Mouse (Mus musculus): ENCODE measurements around the gene Itk.

The Itk gene

DNA sequence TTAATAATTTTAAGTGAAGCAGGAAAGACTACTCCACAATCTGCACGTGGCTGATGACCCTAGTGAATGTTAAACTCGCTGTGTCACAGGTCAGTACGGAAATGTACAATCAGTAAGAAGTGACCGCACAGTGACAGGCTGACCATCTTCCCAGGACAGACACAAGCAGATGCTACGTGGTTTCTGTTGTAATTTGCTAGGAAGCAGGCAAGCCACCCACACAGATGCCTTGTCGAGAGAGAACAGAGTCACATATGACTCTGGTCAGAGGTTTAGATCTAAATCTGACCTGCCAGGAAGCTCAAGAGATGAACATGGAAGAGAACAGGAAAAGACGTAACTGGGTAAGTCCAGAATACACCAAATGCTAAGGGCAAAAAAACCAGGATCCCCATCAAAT is 3.6 kb upstream of the Itk start:
- no peak for DNase-seq

DNA sequence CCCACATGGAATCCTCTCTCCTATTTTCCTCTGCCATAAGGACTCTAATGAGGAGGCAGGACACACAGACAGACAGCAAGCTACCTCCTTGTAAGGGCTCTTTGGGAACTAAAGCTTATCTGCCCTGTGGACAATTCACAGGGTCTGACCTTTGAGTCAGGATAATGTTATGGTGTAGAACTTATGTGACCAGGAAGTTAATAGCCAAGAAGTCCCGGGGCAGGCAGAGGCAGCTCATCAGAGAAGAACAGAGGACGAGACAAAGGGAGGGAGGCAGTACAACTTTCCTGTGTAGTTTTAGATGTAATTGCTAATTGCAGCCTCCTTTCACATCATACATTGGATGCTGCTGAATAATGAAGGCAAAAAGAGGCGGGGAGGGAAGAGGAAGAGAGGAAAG is 1.3 kb upstream of the Itk start:
- DNase-seq = no peak

DNA sequence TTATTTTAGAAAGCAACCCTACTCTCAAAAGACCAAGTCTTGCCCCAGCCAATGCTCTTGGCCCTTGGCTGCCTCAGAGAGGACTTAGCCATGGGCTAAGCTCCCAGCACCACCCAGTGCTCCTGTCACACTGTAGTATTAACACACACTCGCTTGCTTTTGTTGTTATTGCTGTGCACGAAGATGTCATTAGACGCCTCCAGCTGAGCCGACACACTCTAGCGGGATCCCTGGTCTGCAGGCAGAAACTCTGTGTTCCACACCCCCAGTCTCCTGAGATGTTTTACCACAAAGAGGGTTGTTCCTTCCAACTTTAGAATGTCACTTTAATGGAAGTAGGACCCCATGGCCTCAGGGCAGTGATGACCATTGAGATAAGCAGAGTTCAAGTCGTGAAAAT is 877 bp downstream of the Itk start:
- no peak for DNase-seq

DNA sequence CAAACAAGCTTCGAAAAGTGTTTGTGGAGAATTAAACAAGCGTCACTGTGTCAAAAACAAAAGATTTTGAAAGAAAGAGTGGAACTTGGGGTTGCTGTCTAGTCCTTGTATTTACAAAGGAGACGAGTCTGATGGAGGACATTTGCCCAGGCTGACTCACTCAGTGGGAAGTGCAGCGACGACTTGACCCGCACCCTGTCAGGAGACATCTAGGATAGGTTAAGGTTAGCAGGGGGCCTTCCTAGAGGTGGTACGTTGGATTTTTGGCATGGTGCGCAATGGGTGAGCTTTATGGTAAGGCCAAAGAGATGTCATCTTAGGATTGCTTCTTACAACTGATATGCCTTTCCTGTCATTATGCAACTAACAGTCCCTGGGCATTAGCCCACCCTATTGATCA is 2.3 kb downstream of the Itk start:
- DNase-seq = no peak

DNA sequence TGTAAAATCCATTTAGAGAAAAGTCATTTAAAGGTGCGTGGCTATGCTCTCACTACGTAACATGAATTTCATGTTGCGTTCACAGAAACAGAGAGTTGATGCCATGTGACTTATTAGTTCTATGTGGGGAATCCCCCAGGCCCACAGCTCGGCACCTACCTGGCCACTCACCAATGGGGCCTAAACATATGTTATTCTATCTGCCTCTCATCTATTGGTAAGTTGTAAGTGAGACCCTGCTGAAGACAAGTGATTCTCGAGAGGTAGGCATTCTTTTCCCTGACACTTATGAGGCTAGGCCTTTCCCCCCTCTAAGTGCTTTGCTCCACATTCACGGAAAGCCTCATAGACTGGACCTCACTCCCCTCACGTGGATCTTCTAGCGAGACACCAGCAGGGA is 2.8 kb downstream of the Itk start:
- DNase-seq = no peak

DNA sequence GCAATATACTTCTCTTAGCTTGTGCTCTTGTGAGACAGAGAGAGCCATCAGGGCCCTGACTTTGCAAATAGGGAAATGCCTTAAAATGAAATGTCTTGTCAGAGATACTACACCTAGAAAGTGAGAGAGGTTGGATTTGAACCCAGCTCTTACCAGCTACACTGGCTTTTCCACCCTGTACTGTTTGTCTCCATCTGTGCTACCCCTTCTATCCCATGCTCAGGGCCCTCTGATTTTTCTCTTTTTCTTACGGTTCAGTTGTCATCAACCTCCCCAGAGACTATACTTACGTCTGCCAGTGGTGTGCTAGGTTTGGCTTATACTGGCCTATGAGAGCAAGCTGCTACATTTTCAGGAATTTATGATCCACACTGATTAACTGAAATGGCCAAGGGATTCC is 4.4 kb downstream of the Itk start:
- no peak for DNase-seq

DNA sequence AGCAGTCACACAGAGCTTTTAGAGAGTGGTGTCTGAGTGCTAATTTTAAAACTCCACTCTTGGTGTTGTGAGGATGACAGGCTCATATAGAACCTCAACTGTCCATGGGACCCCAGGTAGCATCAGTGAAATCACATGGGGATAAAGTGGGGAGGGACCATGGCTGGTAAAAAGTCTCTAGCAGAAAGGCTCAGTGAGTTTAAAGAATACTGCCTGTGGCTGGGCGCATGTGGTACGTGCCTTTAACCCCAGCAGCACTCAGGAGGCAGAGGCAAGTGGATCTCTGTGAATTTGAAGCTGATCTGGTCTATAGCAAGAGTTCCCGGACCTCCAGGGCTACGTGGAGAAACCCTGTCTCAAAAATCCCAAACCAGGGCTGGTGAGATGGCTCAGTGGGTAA is 6.8 kb downstream of the Itk start:
- no peak for DNase-seq

DNA sequence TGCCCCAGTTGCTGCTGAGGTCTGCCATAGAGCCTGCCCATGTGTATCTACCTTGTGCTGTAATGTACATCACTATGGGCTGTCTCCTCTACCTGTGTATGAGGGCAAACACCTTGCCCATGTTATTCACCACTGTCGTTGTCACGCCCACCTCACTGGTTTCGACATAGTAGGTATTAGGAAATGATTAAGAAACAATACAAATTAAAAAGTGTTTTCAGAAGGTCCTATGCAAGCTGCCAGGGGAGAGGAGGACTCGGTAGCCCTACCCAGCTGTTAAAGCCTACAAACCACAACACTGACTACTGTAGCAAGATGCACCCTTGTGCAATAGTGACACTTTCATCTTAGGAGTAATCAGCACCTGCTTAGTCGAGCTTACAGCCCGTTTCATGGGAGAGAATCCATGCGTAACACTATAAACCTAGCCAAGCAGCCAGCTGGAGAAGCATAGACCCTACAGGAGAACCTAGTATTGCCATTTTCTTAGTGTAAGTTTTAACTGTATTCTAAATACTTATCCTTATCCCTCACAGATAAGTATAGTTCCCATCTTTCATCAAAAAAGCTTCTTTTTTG is 9.1 kb downstream of the Itk start:
- DNase-seq = no peak

DNA sequence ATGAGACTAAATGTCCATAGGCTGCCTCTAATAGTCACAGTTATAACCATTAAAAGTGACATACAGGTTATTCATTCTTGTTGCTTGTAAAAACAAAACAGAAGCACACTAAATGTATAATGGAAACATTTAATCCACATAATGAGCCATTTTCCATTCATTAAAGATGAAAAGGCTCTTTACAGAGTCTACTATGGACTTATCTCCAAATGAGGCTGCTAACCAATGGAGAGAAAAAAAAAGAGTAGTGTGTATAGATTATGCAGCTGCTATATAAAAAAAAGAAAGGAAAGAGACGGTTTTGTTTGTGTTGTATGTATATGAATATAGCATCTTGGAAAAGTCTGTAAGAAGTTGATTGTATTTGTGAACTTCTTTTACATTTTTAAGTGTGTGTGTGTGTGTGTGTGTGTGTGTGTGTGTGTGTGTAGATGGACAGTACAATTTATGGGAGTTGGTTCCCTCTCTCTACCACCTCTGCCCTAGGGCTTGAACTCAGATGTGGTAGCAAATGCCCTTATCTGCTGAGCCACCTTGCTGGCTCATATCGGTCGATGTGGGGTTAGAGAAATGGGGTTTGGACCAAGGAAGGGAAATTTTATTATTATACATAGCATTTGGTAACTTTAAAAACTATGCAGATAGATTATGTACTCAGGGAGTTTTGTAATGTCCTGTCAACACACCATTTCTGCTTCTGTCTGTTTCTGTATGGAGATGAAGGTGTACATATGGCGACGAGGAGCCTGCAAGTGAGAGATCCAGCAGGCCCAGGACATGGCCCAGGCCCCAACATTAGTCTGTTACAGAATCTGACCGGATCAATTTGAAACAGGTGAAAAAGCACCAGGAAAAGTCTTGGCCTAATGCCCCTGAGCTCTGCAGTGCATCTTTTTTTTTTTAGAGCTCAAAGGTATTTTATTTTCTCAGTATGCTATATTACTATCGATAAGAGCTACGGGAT is 11.2 kb downstream of the Itk start:
- no peak for DNase-seq

DNA sequence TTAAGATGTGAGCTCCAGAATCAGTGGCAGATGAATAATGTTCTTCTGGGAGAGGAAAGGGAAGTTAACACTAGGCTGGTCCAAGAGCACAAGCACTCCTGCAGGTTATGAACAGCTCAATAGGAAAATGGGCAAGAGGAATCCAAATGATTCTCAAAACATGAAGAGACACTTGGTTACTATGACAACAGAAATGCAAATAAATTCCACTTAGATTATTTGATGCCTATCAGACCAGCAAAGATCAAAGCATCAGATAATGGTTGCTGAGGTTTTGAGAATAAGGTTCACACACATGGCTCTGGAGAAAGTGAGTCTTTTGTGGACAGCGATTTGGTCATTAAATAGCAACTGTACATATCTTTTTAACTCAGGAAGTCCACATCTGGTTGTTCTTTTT is 12.0 kb downstream of the Itk start:
- DNase-seq = no peak

DNA sequence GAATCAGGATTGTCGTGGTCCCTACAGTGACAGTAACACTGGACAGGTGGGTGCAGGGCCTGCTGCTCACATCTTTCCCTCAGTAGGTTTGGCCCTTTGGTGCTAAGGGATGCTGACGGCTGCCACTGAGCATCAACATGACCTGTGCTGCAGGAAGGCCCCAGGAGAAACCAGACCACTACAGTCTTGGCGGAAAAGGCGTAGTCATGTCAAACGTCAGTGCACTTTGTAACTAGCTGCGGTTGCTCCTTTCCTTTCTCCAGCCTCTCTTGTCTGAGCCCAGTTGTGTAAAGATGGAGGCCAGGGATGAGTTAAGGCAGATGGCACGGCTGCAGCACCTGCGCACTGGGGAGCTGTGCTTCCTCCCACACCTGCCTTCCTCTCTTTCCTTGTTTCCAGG is 14.3 kb downstream of the Itk start:
- no peak for DNase-seq

DNA sequence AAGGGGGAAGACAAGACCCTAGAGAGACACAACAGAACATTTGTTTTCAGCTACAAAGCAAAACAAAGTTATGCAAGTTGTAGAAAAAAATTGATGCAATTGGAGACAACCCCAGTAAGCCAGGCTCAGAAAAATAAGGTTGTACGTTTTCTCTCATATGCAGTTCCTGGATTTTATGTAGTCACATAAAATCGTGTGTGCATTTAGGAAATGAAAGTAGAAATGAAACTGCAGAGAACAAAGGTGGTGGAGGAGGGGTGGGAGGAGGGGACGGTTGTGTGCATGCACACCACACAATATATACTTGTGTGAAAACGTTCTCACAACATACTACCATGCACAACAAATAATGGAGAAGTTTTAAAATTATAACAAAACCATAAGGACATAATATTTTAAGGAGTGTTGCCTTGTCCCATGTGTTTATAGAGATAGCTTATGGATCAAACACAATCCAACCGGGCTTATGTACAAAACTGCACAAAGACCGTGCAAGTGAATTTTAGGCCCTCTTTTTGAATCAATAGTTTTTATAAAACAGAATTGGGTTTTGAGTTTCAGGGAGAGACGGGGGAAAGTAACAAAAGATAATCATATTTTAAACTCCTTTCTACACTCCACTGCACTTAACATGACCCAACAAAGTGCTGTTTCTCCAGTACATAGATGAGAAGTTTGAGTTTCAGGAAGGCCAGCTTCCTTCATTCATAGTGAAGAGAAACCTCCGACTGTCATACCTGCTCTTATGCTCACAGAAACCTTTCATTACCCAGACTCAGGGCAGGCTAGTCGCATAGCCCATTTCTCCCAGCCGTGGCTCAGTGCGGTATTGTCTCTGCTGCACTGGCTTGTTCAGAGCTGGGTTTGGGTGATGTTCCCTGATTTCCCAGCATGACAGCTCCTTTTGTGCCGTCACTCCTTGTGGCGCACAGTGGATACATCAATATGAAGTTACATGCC is 16.0 kb downstream of the Itk start:
- no peak for DNase-seq

DNA sequence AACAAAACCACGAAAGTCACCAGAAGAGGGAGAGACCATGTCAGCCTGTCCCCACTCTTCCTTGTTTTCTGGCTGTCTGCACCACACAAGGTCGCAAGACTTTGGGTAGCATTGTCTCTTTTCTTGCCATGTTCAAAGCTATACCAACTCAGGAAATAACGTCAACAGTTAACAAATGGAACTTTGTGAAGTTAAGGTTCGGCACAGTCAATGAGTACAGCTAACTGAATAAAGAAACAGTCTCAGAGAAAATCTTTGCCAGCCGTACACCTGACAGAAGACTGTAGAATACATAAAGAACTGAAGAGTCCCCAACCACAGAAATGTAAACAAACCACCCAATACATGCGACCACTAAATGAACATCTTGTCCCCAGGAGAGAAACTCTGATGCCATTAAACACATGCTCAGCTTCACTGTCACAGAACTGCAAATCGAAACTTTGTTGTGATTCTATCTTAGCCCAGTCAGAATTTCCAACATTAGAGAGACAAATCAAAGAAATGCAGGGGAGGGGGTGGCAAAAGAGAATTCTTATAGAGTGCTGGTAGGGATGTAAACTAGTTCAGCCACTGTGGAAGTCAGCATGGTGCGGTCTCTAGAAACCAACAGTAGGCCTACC is 16.9 kb downstream of the Itk start:
- no peak for DNase-seq

DNA sequence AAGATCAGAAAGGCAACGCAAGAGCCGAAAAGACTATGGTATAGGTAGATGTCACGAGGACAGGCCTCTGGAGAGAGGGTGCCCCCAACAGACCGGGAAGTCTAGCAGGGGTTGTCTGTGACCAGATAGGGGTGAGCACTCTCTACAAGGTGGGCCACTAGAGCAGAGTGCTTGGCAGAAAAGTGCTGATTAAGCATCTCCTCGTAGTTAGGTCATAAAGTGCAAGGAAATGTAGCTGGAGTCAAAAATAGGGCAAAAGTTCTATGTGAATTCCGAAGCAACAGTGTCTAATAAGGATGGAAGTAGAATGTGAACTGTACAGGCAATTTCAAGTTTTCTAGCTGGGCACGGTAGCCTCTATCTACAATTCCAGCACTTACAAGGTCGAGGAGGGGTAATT is 18.1 kb downstream of the Itk start:
- no peak for DNase-seq

DNA sequence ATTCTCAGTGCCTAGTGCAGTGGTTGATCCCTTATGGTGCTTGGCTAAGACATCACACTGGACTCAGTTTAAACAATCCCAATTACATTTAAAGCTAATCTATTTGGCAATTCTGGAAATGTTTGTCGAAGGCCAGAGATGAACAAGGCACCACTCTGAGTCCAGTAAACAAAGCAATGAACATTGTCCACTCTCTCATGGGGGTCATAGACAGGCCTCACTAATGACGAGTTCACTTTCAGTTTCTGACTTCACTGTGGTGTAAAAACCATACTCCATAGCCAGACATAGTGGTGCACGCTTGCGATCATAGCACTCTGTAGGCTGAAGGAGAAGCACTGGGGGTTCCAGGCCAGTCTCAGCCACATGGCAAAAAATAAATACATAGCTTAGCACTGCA is 18.9 kb downstream of the Itk start:
- DNase-seq = no peak

DNA sequence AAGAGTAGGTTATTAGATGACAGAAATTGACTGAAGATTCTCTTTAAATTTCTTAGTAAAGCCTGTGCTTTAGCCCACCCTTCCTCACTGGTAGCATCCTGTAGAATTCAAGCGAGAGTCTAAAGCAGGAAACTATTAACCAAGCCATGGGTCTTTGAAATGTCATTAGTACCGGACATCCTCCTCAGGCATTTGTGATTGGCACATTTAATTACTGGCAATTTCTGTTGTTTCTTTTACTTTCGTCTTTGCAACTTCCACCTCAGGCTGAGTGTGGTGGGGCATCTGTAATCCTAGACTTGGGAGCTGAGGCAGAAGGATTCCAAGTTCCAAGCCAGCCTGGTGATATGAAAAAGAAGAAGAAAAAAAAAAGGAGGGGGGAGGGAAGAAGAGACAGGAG is 23.0 kb downstream of the Itk start:
- DNase-seq = no peak

DNA sequence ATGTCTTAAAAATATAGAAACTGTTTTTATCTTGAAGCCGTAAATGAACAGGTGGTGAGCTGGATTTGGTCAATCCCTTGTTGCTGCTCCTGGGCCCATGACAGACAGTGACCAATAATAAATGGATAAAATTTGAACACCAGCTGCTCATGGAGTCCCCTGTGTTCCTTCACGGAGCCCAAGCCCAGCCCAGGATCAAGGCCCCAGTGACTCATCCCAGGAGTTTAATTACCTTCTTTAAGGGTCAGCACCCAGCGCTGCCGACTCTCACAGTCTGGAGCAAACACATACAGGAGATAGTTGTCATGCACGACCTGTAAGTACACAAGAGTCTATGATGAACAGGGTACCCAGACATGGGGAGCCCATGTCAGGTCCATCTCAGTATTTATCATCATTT is 23.6 kb downstream of the Itk start:
- no peak for DNase-seq

DNA sequence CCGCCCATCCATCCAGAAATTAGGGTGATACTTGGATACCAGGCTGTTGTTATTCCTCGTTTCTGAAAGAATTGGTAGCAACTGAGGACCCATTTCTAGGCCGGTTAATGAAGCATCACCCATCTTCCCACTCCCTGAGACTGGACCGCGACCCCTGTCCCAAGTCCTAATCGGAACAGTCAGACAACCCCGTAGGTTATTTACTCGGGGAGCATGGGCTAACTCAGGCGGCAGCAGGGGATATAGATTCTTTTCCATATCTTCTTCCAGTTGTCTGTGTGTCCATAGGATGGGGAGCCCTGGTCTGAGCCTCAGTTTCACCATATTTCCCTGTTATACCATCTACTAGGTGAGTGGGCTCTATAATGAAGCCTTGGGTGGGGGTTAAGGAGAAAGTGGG is 25.5 kb downstream of the Itk start:
- DNase-seq = no peak

DNA sequence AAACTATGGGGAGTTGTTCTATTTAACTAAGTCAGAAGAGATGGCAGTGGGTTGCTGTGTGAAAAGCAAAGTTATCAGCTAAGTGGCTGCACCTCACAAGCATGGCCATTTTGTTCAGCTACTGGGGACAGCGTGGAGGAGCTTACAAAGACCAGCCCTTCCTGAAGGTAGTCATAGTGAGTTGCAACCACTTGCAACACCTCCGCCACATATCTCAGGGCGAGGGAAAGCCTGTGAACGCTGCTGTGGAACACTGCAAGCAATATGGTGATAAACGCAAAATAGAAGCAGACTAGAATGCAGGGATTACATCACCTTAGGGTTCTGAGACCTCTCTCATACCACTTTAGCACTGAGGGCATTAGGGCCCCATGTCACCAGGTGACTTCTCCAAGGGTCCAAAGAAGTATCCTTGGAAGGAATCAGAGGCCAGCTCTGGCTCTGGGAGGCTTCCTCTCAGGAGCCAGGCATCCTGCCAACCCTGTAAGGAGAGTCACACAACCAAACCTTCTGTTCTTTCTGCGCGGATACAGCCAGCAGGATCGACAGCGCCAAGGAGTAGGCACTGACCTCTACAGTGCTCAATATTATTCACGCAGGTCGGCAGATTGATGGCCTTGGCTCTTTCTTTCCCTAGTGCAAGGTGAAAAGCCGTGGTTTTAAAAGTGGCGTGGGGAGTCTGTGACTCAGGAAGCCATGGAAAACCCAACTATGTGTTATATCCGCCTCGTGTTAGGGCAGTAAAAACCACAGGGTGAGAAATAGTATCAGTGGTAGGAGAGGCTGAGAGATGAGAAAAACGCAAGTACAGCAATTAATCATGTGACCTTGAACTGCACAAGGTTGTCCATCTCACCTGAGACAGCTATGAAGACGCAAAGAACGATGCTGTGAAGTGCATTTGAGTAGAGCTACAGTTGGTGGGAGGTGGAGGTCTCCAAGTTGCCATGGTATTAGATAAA is 27.0 kb downstream of the Itk start:
- no peak for DNase-seq

DNA sequence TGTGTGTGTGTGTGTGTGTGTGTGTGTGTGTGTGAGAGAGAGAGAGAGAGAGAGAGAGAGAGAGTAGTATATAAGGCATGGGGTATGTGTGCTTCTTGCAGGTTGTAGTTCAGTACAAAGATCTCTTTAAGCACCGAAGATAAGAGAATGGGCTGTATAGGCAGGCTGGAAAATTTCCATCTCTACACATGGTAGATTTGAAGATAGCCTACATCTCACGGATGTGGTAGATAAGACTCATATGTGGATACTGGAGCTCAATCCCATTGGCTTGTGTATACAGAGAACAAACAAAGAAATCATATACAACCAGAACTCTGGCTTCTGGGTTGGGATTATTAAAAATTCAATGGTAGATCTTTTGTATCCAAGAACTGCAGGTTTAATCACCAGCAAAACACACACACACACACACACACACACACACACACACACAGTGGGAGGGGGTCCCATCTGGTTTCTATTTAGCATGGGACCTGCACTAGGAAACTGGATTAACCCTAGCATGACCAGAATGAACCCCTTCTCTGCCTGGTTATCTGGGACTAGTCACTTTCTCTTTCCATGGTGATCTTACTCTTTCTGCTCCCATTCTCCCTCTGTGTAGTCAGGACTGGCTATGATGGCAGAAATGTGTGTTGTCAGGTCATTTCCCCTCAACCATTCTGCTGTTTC is 28.2 kb downstream of the Itk start:
- no peak for DNase-seq

DNA sequence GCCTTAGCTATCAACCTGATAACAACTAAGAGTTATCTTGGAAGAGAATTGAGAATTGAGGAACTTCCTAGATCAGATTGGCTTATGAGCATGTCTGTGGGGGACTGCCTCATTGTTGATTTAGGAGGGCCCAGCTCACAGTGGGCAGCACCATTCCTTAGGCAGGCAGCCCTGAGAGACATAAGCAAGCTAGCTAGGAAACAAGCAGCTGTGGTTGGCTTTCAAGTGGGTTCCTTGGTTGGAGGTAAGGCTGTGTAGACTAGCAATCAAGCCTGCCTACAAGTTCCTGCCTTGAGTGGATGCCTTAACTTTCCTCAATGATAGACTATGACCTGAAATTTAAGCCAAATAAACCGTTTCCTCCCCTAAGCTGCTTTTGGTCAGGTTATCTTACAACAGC is 30.9 kb downstream of the Itk start:
- no peak for DNase-seq
